Mouse (Mus musculus) G1E (cell line): ENCODE data around the gene Sipa1l3.

Experiments
- CTCF ChIP-seq: IDR thresholded peaks from 2 replicates; pipeline ENCODE4 v1.5.1; 2012; ENCODE audit warnings: low read depth, low read length, inconsistent platforms, mixed read lengths
- GATA1 ChIP-seq: IDR thresholded peaks from 2 replicates; pipeline ENCODE4 v1.6.1; 2012; ENCODE audit warnings: borderline replicate concordance, low read length, inconsistent platforms, mixed read lengths

- TF ChIP-seq CTCF (no peak), GATA1 (no peak)
Measured at GRCm38 (mm10) chr7:29491471-29491755, 27.0 kb downstream of the Sipa1l3 start.
